Mouse (Mus musculus): Measurements from ENCODE around the gene Vps9d1. TPM values are rescaled to one million over a fixed set of nuclear protein-coding genes. Genes with fewer than 3 reads are reported as not detected.
A peak's percentile ranks its signal among the peaks of the same experiment; 100 is the strongest.
"Not testable (repeated sequence)": the region's sequence is repeated elsewhere in the genome, so short reads cannot be mapped to it uniquely, and the experiment has no call there.

Gene Vps9d1
- polyA plus RNA-seq, 1 experiment from 2014 or later = 65.8 TPM

GRCm38 (mm10) chr8:123267926-123268656 is 13.9 kb upstream of the Vps9d1 start:
- no peaks in the 10 kb centered on the region for H3K27me3 ChIP-seq (ENCODE audit: control insufficient read depth, insufficient read depth, low read length)
- 67% methylated on average over 14 of the region's 14 CpGs for WGBS
- H3K4me2 ChIP-seq (ENCODE audit: low read depth, low read length) = no peak overlapping the region
- no peak overlapping the region for H3K27ac ChIP-seq (ENCODE audit: low read depth, low read length)
- no peaks in the 10 kb centered on the region for H3K4me1 ChIP-seq (ENCODE audit: control insufficient read depth, insufficient read depth, low read length)
- no peaks in the 10 kb centered on the region for H3K9me3 ChIP-seq (ENCODE audit: control insufficient read depth, low read length)
- H3K9ac ChIP-seq (replicated peaks; ENCODE audit: low read depth, low read length) = no peak overlapping the region
- H3K4me3 ChIP-seq (ENCODE audit: low read depth, low read length) = no peak overlapping the region
- peaks cover 60% of the 10 kb centered on the region for H3K36me3 ChIP-seq (ENCODE audit: control insufficient read depth, insufficient read depth, low read length)
- no peak for ATAC-seq (ENCODE audit: low read depth)

GRCm38 (mm10) chr8:123257593-123257992 is 3.4 kb upstream of the Vps9d1 start:
- Histone ChIP-seq H3K4me1 (ENCODE audit: control insufficient read depth, insufficient read depth, low read length) (peaks cover 18% of the 10 kb centered on the region), H3K36me3 (ENCODE audit: control insufficient read depth, insufficient read depth, low read length) (peaks cover 40% of the 10 kb centered on the region)
- not testable (repeated sequence) for H3K27ac ChIP-seq (ENCODE audit: low read depth, low read length); H3K4me2 ChIP-seq (ENCODE audit: low read depth, low read length); H3K9ac ChIP-seq (replicated peaks; ENCODE audit: low read depth, low read length); H3K4me3 ChIP-seq (ENCODE audit: low read depth, low read length); ATAC-seq (ENCODE audit: low read depth); H3K9me3 ChIP-seq (ENCODE audit: control insufficient read depth, low read length); H3K27me3 ChIP-seq (ENCODE audit: control insufficient read depth, insufficient read depth, low read length)
- 94% methylated on average over 8 of the region's 8 CpGs for WGBS

GRCm38 (mm10) chr8:123257114-123257513 is 3.0 kb upstream of the Vps9d1 start:
- Histone ChIP-seq H3K4me3 (ENCODE audit: low read depth, low read length) (no peak overlapping the region), H3K9ac (replicated peaks; ENCODE audit: low read depth, low read length) (no peak overlapping the region), H3K4me2 (ENCODE audit: low read depth, low read length) (no peak overlapping the region), H3K27me3 (ENCODE audit: control insufficient read depth, insufficient read depth, low read length) (no peaks in the 10 kb centered on the region), H3K27ac (ENCODE audit: low read depth, low read length) (no peak overlapping the region), H3K36me3 (ENCODE audit: control insufficient read depth, insufficient read depth, low read length) (peaks cover 40% of the 10 kb centered on the region), H3K4me1 (ENCODE audit: control insufficient read depth, insufficient read depth, low read length) (peaks cover 20% of the 10 kb centered on the region), H3K9me3 (ENCODE audit: control insufficient read depth, low read length) (no peaks in the 10 kb centered on the region)
- 68% methylated on average over 3 of the region's 3 CpGs for WGBS
- ATAC-seq (ENCODE audit: low read depth) = no peak

GRCm38 (mm10) chr8:123255170-123255569 is 1.0 kb upstream of the Vps9d1 start:
- no peaks in the 10 kb centered on the region for H3K27me3 ChIP-seq (ENCODE audit: control insufficient read depth, insufficient read depth, low read length)
- peaks cover 20% of the 10 kb centered on the region for H3K4me1 ChIP-seq (ENCODE audit: control insufficient read depth, insufficient read depth, low read length)
- 69% methylated on average over 6 of the region's 6 CpGs for WGBS
- H3K9ac ChIP-seq (replicated peaks; ENCODE audit: low read depth, low read length) = peak overlapping the region; percentile 97
- H3K27ac ChIP-seq (ENCODE audit: low read depth, low read length) = no peak overlapping the region
- peak overlapping the region; percentile 93 for H3K4me2 ChIP-seq (ENCODE audit: low read depth, low read length)
- H3K4me3 ChIP-seq (ENCODE audit: low read depth, low read length) = peak overlapping the region; percentile 98
- no peak for ATAC-seq (ENCODE audit: low read depth)
- H3K9me3 ChIP-seq (ENCODE audit: control insufficient read depth, low read length) = no peaks in the 10 kb centered on the region
- peaks cover 49% of the 10 kb centered on the region for H3K36me3 ChIP-seq (ENCODE audit: control insufficient read depth, insufficient read depth, low read length)

GRCm38 (mm10) chr8:123253451-123254098 is 573 bp downstream of the Vps9d1 start:
- Histone ChIP-seq H3K36me3 (ENCODE audit: control insufficient read depth, insufficient read depth, low read length) (peaks cover 45% of the 10 kb centered on the region), H3K4me1 (ENCODE audit: control insufficient read depth, insufficient read depth, low read length) (peaks cover 20% of the 10 kb centered on the region), H3K9ac (replicated peaks; ENCODE audit: low read depth, low read length) (peak overlapping the region; percentile 97), H3K4me3 (ENCODE audit: low read depth, low read length) (peak overlapping the region; percentile 98), H3K27ac (ENCODE audit: low read depth, low read length) (peak overlapping the region; percentile 91), H3K9me3 (ENCODE audit: control insufficient read depth, low read length) (no peaks in the 10 kb centered on the region), H3K4me2 (ENCODE audit: low read depth, low read length) (peak overlapping the region; percentile 93), H3K27me3 (ENCODE audit: control insufficient read depth, insufficient read depth, low read length) (no peaks in the 10 kb centered on the region)
- ATAC-seq (ENCODE audit: low read depth) = peak; percentile 71
- WGBS = under 1% methylated on average over 38 of the region's 40 CpGs

GRCm38 (mm10) chr8:123252925-123253324 is 1.2 kb downstream of the Vps9d1 start:
- Histone ChIP-seq H3K4me1 (ENCODE audit: control insufficient read depth, insufficient read depth, low read length) (peaks cover 20% of the 10 kb centered on the region), H3K27ac (ENCODE audit: low read depth, low read length) (peak overlapping the region; percentile 91; the same call in 1 of the 2 replicates), H3K27me3 (ENCODE audit: control insufficient read depth, insufficient read depth, low read length) (no peaks in the 10 kb centered on the region), H3K9me3 (ENCODE audit: control insufficient read depth, low read length) (no peaks in the 10 kb centered on the region), H3K36me3 (ENCODE audit: control insufficient read depth, insufficient read depth, low read length) (peaks cover 45% of the 10 kb centered on the region), H3K4me3 (ENCODE audit: low read depth, low read length) (peak overlapping the region; percentile 98), H3K9ac (replicated peaks; ENCODE audit: low read depth, low read length) (peak overlapping the region; percentile 97; the same call in 1 of the 2 replicates), H3K4me2 (ENCODE audit: low read depth, low read length) (peak overlapping the region; percentile 93)
- WGBS = 72% methylated on average over 4 of the region's 4 CpGs
- ATAC-seq (ENCODE audit: low read depth) = no peak

- peaks cover 40% of the 10 kb centered on the region for H3K36me3 ChIP-seq (ENCODE audit: control insufficient read depth, insufficient read depth, low read length)
- 98% methylated on average over 5 of the region's 5 CpGs for WGBS
- no peak overlapping the region for H3K9ac ChIP-seq (replicated peaks; ENCODE audit: low read depth, low read length)
Measured at GRCm38 (mm10) chr8:123250940-123251339, 3.2 kb downstream of the Vps9d1 start.

GRCm38 (mm10) chr8:123248596-123248995 is 5.6 kb downstream of the Vps9d1 start:
- no peak overlapping the region for H3K4me2 ChIP-seq (ENCODE audit: low read depth, low read length)
- no peak overlapping the region for H3K9ac ChIP-seq (replicated peaks; ENCODE audit: low read depth, low read length)
- WGBS = 95% methylated on average over 8 of the region's 8 CpGs
- no peak for ATAC-seq (ENCODE audit: low read depth)
- H3K4me1 ChIP-seq (ENCODE audit: control insufficient read depth, insufficient read depth, low read length) = peaks cover 8% of the 10 kb centered on the region
- H3K4me3 ChIP-seq (ENCODE audit: low read depth, low read length) = no peak overlapping the region
- H3K27ac ChIP-seq (ENCODE audit: low read depth, low read length) = no peak overlapping the region
- H3K36me3 ChIP-seq (ENCODE audit: control insufficient read depth, insufficient read depth, low read length) = peaks cover 60% of the 10 kb centered on the region
- no peaks in the 10 kb centered on the region for H3K9me3 ChIP-seq (ENCODE audit: control insufficient read depth, low read length)
- H3K27me3 ChIP-seq (ENCODE audit: control insufficient read depth, insufficient read depth, low read length) = no peaks in the 10 kb centered on the region

More at GRCm38 (mm10) chr8:123250940-123251339, 3.2 kb downstream of the Vps9d1 start:
- no peak overlapping the region for H3K4me3 ChIP-seq (ENCODE audit: low read depth, low read length)
- no peaks in the 10 kb centered on the region for H3K27me3 ChIP-seq (ENCODE audit: control insufficient read depth, insufficient read depth, low read length)
- no peaks in the 10 kb centered on the region for H3K9me3 ChIP-seq (ENCODE audit: control insufficient read depth, low read length)
- peaks cover 20% of the 10 kb centered on the region for H3K4me1 ChIP-seq (ENCODE audit: control insufficient read depth, insufficient read depth, low read length)
- H3K27ac ChIP-seq (ENCODE audit: low read depth, low read length) = no peak overlapping the region
- ATAC-seq (ENCODE audit: low read depth) = no peak
- H3K4me2 ChIP-seq (ENCODE audit: low read depth, low read length) = no peak overlapping the region

GRCm38 (mm10) chr8:123247748-123248147 is 6.4 kb downstream of the Vps9d1 start:
- peaks cover 65% of the 10 kb centered on the region for H3K36me3 ChIP-seq (ENCODE audit: control insufficient read depth, insufficient read depth, low read length)
- 94% methylated on average over 6 of the region's 6 CpGs for WGBS
- H3K27me3 ChIP-seq (ENCODE audit: control insufficient read depth, insufficient read depth, low read length) = no peaks in the 10 kb centered on the region
- ATAC-seq (ENCODE audit: low read depth) = no peak
- peaks cover 3% of the 10 kb centered on the region for H3K4me1 ChIP-seq (ENCODE audit: control insufficient read depth, insufficient read depth, low read length)
- H3K9me3 ChIP-seq (ENCODE audit: control insufficient read depth, low read length) = no peaks in the 10 kb centered on the region
- no peak overlapping the region for H3K9ac ChIP-seq (replicated peaks; ENCODE audit: low read depth, low read length)
- no peak overlapping the region for H3K4me3 ChIP-seq (ENCODE audit: low read depth, low read length)
- no peak overlapping the region for H3K4me2 ChIP-seq (ENCODE audit: low read depth, low read length)
- no peak overlapping the region for H3K27ac ChIP-seq (ENCODE audit: low read depth, low read length)
